Mouse (Mus musculus) heart, embryonic 11.5 days (tissue): ENCODE results near the gene Zfp239. TPM values are rescaled to one million over a fixed set of nuclear protein-coding genes. Genes with fewer than 3 reads are reported as not detected.
A peak's percentile ranks its signal among the peaks of the same experiment; 100 is the strongest.

Source experiments
- ATAC-seq: fragments of 200-750 bp; cut with Nextera tagmentation; replicated peaks from 2 replicates; pipeline ENCODE4 v1.8.0; 2017; ENCODE audit warnings: moderate library complexity; ENCODE audit not compliant: insufficient number of reproducible peaks, low FRiP score, low TSS enrichment
- H3K27ac ChIP-seq: fragments of 300-500 bp; sonication (generic); 2 replicates; pipeline ENCODE4 v1.5.1; 2014; ENCODE audit warnings: mild to moderate bottlenecking, low read depth, low read length
- H3K27me3 ChIP-seq: fragments of 300-500 bp; sonication (generic); 2 replicates; pipeline ENCODE4 v1.6.1; 2014; ENCODE audit warnings: mild to moderate bottlenecking, low read length, mixed read lengths; ENCODE audit not compliant: control insufficient read depth, insufficient read depth
- H3K36me3 ChIP-seq: fragments of 300-500 bp; sonication (generic); 2 replicates; pipeline ENCODE4 v1.6.1; 2014; ENCODE audit warnings: mild to moderate bottlenecking, low read length, moderate library complexity, mixed read lengths; ENCODE audit not compliant: control insufficient read depth, insufficient read depth
- H3K4me1 ChIP-seq: fragments of 300-500 bp; sonication (generic); 2 replicates; pipeline ENCODE4 v1.6.1; 2014; ENCODE audit warnings: low read length; ENCODE audit not compliant: control insufficient read depth, insufficient read depth
- H3K4me2 ChIP-seq: fragments of 300-500 bp; sonication (generic); 2 replicates; pipeline ENCODE4 v1.6.1; 2014; ENCODE audit warnings: mild to moderate bottlenecking, moderate library complexity
- H3K4me3 ChIP-seq: fragments of 300-500 bp; sonication (generic); 2 replicates; pipeline ENCODE4 v1.5.1; 2014; ENCODE audit warnings: low read depth, low read length
- H3K9ac ChIP-seq: fragments of 300-500 bp; sonication (generic); 2 replicates; pipeline ENCODE4 v1.6.1; 2014; ENCODE audit warnings: mild to moderate bottlenecking, low read depth, low read length, moderate library complexity
- H3K9me3 ChIP-seq: fragments of 300-500 bp; sonication (generic); replicated peaks from 2 replicates; pipeline ENCODE4 v1.6.1; 2016; ENCODE audit warnings: low read length; ENCODE audit not compliant: control insufficient read depth
- WGBS: fragments of 180-500 bp; shearing (Covaris S2); extraction: QIAGEN DNeasy Blood & Tissue Kit; methylation state at CpG from one replicate; pipeline ENCODE4 v1.1.7; 2014; ENCODE audit not compliant: insufficient replicate concordance; 5-methylcytosine and 5-hydroxymethylcytosine counted together
- polyA plus RNA-seq: library from polyadenylated mRNA; unstranded; fragments of >200 nt; fragmentation: Nextera tagmentation; extraction: Ambion mirVana; gene quantifications from 2 replicates; pipeline ENCODE4 v1.2.1, GENCODE M21; 2014

The Zfp239 gene
- polyA plus RNA-seq, 1 experiment from 2014 or later, result 4.1 TPM

DNA sequence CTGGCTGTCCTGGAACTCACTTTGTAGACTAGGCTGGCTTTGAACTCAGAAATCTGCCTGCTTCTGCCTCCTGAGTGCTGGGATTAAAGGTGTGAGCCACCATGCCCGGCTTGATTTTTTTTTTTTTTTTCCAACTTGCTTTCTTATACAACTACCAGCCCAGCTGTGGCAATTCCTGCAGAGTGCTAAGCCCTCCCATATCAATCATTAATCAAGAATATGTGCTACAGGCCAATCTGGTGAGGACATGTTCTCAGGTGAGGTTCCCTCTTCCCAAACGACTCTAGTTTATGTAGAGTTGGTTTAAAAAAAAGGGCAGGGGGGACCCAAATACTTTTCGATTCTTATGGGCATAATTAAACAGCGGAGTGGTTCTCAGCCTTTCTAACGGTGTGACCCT is 35.9 kb downstream of the Zfp239 start:
- H3K27me3 ChIP-seq, result no peaks in the 10 kb centered on the region
- H3K9me3 ChIP-seq, result no peaks in the 10 kb centered on the region
- ATAC-seq, result no peak
- H3K36me3 ChIP-seq, result no peaks in the 10 kb centered on the region
- 77% methylated on average over 5 of the region's 5 CpGs for WGBS
- no peak overlapping the region for H3K4me2 ChIP-seq
- no peak overlapping the region for H3K4me3 ChIP-seq
- H3K4me1 ChIP-seq, result peaks cover 3% of the 10 kb centered on the region; the same call in 1 of the 2 replicates
- H3K27ac ChIP-seq, result no peak overlapping the region
- no peak overlapping the region for H3K9ac ChIP-seq

DNA sequence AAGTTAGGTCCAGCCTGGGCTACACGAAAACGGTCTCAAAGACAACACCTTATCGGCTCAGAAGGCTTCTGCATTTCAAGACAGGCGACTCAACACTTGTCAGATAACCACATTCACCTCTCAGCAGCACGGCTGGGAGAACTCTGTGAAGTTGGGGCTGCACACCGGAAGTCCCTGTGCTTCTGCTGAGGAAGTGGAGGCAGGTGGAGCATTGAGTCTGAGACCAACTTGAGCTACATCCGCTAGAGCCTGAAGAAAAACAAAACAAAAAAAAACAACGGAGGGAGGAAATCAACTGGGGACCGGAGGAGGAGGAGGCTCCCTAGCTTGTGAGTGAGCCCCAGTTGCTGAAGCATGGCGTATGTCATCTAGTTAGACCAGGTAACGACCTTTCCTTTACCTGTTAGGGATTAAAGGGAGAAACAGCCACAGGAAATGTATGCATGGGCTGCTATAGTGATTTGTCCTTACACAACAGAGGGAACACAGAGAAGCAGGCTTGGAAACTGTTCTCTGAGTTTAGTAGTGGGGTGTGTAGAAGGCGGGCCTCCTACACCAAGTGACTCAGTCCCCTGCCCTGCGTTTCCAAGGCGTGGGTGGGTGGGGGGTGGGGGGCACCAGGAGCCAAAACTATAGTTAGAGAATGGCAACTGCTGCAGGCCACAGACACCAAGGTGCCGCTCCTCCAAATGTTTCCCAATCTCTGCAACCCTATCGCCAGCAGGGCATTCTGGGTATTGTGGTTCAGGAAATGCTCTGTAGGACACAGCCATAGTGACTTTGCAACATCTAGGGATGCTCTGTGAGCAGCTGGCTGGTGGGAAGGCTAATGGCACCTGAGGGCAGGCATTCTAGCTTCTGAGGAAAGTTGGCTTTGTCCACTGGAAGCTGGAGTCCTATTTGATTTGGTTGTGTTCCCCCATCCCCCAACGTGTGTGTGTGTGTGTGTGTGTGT is 38.5 kb downstream of the Zfp239 start, which contains the start of gene Hnrnpf:
Gene Hnrnpf, plus strand, starts transcription at position 199 of the 955 bp plus-strand sequence.
- Histone ChIP-seq H3K27ac (no peak within 1 kb of the TSS; the same call in 1 of the 2 replicates), H3K4me3 (no peak within 1 kb of the TSS), H3K36me3 (no peaks in the 10 kb centered on the region), H3K27me3 (no peaks in the 10 kb centered on the region), H3K4me1 (peaks cover 5% of the 10 kb centered on the region), H3K9me3 (no peaks in the 10 kb centered on the region), H3K4me2 (no peak within 1 kb of the TSS), H3K9ac (no peak within 1 kb of the TSS)
- no peak for ATAC-seq
- 66% methylated on average over 17 of the region's 17 CpGs for WGBS

DNA sequence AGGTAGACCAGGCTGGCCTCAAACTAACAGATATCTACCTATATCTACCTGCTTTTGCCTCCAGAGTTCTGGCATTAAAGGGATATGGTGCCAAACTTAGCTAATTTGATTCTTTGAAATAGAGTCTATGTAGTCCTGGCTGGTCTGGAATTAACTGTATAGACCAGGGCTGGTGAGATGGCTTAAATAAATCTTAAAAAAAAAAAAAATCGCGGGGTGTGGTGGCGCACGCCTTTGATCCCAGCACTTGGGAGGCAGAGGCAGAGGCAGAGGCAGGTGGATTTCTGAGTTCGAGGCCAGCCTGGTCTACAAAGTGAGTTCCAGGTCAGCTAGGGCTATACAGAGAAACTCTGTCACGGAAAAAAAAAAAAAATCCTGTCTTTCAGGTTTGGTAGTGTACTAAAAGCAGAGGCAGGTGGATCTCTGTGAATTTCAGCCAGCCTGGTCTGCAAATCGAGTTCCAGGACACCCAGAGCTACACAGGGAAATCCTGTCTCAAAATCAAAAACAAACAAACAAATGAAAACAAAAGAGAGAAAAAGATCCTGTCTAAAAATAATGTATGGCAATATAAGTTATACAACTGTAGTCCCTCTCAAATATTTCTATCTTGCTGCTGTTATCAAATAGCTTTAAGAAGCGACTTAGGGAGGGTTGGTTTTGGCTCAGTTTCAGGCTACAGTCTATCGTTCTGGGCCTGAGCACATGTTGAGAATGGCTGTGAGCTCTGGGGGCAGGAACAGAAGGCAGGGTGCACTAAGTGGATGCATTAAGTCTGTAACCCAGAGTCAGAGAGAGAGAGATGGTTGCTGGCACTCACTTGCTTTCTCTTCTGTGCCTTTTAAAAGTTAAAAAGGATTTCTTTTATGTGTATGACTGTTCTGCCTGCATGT is 39.9 kb downstream of the Zfp239 start:
- H3K9me3 ChIP-seq, result no peaks in the 10 kb centered on the region
- 67% methylated on average over 9 of the region's 9 CpGs for WGBS
- no peak overlapping the region for H3K27ac ChIP-seq
- ATAC-seq, result no peak
- H3K4me1 ChIP-seq, result peaks cover 8% of the 10 kb centered on the region
- H3K4me3 ChIP-seq, result no peak overlapping the region
- H3K27me3 ChIP-seq, result no peaks in the 10 kb centered on the region
- 0 out of 2 replicates have a peak overlapping the region, but pooled peaks have one; percentile 28 for H3K9ac ChIP-seq
- no peaks in the 10 kb centered on the region for H3K36me3 ChIP-seq
- no peak overlapping the region for H3K4me2 ChIP-seq

DNA sequence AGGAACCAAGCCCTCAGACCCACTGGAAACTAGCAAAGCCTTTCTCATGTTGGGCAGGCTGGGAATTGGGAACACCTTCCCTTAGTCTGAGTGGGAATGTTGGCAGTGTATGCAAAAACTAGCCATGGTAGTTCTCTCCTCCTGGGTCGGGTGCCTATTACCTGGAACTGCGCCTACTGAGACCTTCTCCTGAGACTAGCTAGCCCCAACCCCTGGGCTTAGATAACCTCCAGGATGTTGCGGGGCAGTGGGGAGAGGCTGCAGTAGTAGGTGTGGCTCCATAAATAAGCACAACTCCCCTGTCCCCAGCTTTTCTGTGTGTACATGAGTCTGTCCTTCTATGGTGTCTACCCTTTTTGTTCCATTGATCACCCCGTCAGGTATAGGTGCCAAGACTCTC is 40.7 kb downstream of the Zfp239 start:
- Histone ChIP-seq H3K9me3 (no peaks in the 10 kb centered on the region), H3K4me2 (no peak overlapping the region), H3K27ac (no peak overlapping the region), H3K4me1 (peaks cover 8% of the 10 kb centered on the region), H3K27me3 (no peaks in the 10 kb centered on the region), H3K9ac (no peak overlapping the region), H3K4me3 (no peak overlapping the region), H3K36me3 (no peaks in the 10 kb centered on the region)
- no peak for ATAC-seq
- WGBS, result 74% methylated on average over 4 of the region's 4 CpGs

DNA sequence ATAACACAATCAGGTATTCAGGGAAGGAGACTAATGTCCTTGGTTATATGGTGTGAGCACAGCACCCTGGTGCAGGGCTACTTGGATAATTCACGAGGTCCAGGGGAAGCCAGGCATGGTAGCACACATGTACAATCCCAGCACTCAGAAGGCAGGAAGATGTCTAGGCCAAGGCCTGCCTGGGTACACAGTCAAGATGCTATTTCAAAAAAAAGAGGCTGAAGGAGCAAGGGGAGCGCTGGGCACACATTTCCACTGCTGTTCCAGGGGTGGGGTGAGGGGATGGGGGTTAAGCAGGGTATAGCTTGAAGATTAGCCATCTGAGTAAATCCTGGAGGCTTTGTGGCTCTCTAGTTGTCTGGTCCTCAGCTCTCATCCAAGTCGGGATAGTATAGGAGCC is 41.9 kb downstream of the Zfp239 start:
- H3K4me2 ChIP-seq, result no peak overlapping the region
- 76% methylated on average over 3 of the region's 3 CpGs for WGBS
- peaks cover 12% of the 10 kb centered on the region for H3K4me1 ChIP-seq
- H3K27me3 ChIP-seq, result no peaks in the 10 kb centered on the region
- H3K27ac ChIP-seq, result no peak overlapping the region
- H3K36me3 ChIP-seq, result no peaks in the 10 kb centered on the region
- no peak for ATAC-seq
- H3K9ac ChIP-seq, result no peak overlapping the region
- no peak overlapping the region for H3K4me3 ChIP-seq
- H3K9me3 ChIP-seq, result no peaks in the 10 kb centered on the region

DNA sequence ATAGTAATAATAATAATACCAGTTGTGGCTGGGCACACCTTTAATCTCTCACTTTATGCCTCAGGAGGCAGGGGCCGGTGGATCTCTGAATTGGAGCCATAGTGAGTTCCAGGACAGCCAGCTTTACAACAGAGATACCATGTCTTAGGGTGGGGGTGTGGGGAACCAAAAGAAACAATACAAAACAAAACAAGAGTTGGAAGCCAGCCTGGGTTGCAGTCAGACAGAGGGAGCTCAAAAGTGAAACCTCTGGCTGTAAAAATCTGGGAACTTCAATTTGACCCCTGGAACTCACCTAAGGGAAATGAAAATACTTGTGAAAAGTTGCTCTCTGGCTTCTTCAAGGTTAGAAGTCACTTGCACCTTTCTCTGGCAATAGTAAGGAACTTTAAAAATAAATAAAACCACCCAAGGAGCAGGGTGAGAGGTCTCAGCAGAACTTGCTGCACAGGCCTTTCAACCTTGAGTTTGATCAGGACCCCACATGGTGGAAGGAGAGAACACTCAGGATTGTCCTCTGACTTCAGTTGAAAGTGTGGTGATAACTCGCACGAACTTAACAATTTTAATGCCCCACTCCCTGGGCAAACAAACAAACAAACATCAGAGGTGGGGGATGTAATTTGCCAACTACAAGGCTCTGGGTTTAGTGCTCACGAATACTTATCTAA is 43.5 kb downstream of the Zfp239 start:
- 14% methylated on average over 4 of the region's 4 CpGs for WGBS
- ATAC-seq, result no peak

DNA sequence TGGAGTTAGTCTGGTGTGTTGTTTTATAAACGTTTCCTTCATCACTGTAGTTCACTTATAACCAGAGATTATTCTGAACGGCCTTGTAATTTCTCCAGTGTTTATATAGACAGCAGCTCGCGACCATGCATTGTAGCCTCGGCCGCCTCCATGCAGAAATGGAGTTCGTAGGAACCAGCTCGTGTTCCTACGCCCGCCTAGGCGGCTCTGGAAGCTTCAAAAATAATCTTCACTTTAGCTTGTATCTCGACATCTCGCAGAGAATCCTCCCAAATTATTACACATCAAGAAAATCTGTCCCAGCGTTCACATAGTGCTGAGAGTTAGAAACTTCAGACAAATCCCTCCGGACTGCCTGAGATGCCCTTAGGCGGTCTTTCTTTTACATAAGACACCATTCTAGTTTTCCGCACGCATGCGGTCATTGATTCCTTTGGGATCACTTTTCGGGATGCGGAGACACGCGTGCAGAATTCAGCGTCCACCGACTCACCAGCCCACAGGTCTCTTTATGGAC is 44.2 kb downstream of the Zfp239 start:
- H3K36me3 ChIP-seq, result no peaks in the 10 kb centered on the region
- no peaks in the 10 kb centered on the region for H3K27me3 ChIP-seq
- peak; percentile 4; the same call in 1 of the 2 replicates for ATAC-seq
- under 1% methylated on average over 25 of the region's 25 CpGs for WGBS
- peak overlapping the region; percentile 88 for H3K9ac ChIP-seq
- peak overlapping the region; percentile 100 for H3K4me3 ChIP-seq
- H3K4me1 ChIP-seq, result peaks cover 21% of the 10 kb centered on the region
- H3K27ac ChIP-seq, result peak overlapping the region; percentile 88
- H3K4me2 ChIP-seq, result peak overlapping the region; percentile 72
- no peaks in the 10 kb centered on the region for H3K9me3 ChIP-seq

More for the DNA sequence above, 43.5 kb downstream of the Zfp239 start:
- Histone ChIP-seq H3K27ac (peak overlapping the region; percentile 88), H3K4me1 (peaks cover 21% of the 10 kb centered on the region), H3K27me3 (no peaks in the 10 kb centered on the region), H3K4me3 (peak overlapping the region; percentile 100), H3K9me3 (no peaks in the 10 kb centered on the region), H3K9ac (peak overlapping the region; percentile 88), H3K36me3 (no peaks in the 10 kb centered on the region), H3K4me2 (peak overlapping the region; percentile 72)
